Mouse (Mus musculus) testis, adult 2 months (tissue): ENCODE measurements around the gene Mrc1. TPM values are rescaled to one million over a fixed set of nuclear protein-coding genes. Genes with fewer than 3 reads are reported as not detected.

ENCODE experiments used
- H3K27ac ChIP-seq: fragments of 200-500 bp; 2 replicates; pipeline ENCODE4 v1.5.1; 2012; ENCODE audit warnings: low read depth, low read length; ENCODE audit not compliant: control insufficient read depth, insufficient read depth
- H3K27me3 ChIP-seq: fragments of 200-500 bp; 2 replicates; pipeline ENCODE4 v1.6.1; 2012; ENCODE audit warnings: mild to moderate bottlenecking, low read length, moderate library complexity; ENCODE audit not compliant: control insufficient read depth, insufficient read depth
- H3K36me3 ChIP-seq: fragments of 200-500 bp; 2 replicates; pipeline ENCODE4 v1.6.1; 2012; ENCODE audit warnings: mild to moderate bottlenecking, low read length; ENCODE audit not compliant: control insufficient read depth, insufficient read depth
- H3K4me1 ChIP-seq: fragments of 200-500 bp; 2 replicates; pipeline ENCODE4 v1.6.1; 2012; ENCODE audit warnings: low read length; ENCODE audit not compliant: control insufficient read depth, insufficient read depth
- H3K4me3 ChIP-seq: fragments of 200-500 bp; 2 replicates; pipeline ENCODE4 v1.5.1; 2012; ENCODE audit warnings: low read depth, mild to moderate bottlenecking, low read length, moderate library complexity, mixed read lengths; ENCODE audit not compliant: control insufficient read depth
- CTCF ChIP-seq: fragments of 200-500 bp; IDR thresholded peaks from 2 replicates; pipeline ENCODE4 v1.5.1; 2012; ENCODE audit warnings: low read depth, mild to moderate bottlenecking, inconsistent platforms, low read length, moderate library complexity; ENCODE audit not compliant: control insufficient read depth, insufficient read depth, insufficient replicate concordance
- POLR2A ChIP-seq: fragments of 200-500 bp; IDR thresholded peaks from 2 replicates; pipeline ENCODE4 v1.6.1; 2012; ENCODE audit warnings: low read depth, mild to moderate bottlenecking, inconsistent platforms, low read length, moderate library complexity; ENCODE audit not compliant: control insufficient read depth
- polyA plus RNA-seq: library from polyadenylated mRNA; depleted of rRNA; stranded (reverse); fragments of >200 nt; gene quantifications from 2 replicates; pipeline ENCODE4 v1.2.3, GENCODE M21; 2012; rRNA removed

Gene Mrc1
- polyA plus RNA-seq, 1 experiment: 5.1 TPM

GRCm38 (mm10) chr2:14342309-14342839, 113.2 kb downstream of the Mrc1 start:
- H3K27ac ChIP-seq: no peak overlapping the region
- no peak for TF ChIP-seq CTCF
- no peak for TF ChIP-seq POLR2A
- H3K4me3 ChIP-seq: no peak overlapping the region
- H3K27me3 ChIP-seq: no peaks in the 10 kb centered on the region
- H3K4me1 ChIP-seq: peaks cover 2% of the 10 kb centered on the region; the same call in 1 of the 2 replicates
- no peaks in the 10 kb centered on the region for H3K36me3 ChIP-seq

Other genes with a start within 250 kb of the Mrc1 start
- 45.7 and 49.9 TPM in 2 replicates for gene Hacd1, start 173.3 kb upstream of the Mrc1 start, polyA plus RNA-seq
- 8.1 and 8.3 TPM in 2 replicates for gene Stam, start 155.3 kb upstream of the Mrc1 start, polyA plus RNA-seq
- gene Tmem236, start 54.9 kb upstream of the Mrc1 start, polyA plus RNA-seq: 0.43 and 0.61 TPM in 2 replicates
- gene Slc39a12, start 158.9 kb downstream of the Mrc1 start, polyA plus RNA-seq: 1.5 and 1.7 TPM in 2 replicates